Mouse (Mus musculus) heart, embryonic 12.5 days (tissue): ENCODE data around the gene Focad. TPM values are rescaled to one million over a fixed set of nuclear protein-coding genes. Genes with fewer than 3 reads are reported as not detected.

Source experiments
- ATAC-seq: fragments of 200-750 bp; cut with Nextera tagmentation; 2 replicates; pipeline ENCODE4 v1.8.0; 2017; ENCODE audit warnings: moderate TSS enrichment, moderate library complexity; ENCODE audit not compliant: insufficient number of reproducible peaks, low FRiP score
- H3K27ac ChIP-seq: fragments of 300-500 bp; sonication (generic); 2 replicates; pipeline ENCODE4 v1.5.1; 2016; ENCODE audit warnings: mild to moderate bottlenecking, moderate library complexity; ENCODE audit not compliant: poor library complexity, severe bottlenecking
- H3K27me3 ChIP-seq: fragments of 300-500 bp; sonication (generic); replicated peaks from 2 replicates; pipeline ENCODE4 v1.6.1; 2016; ENCODE audit warnings: mild to moderate bottlenecking, moderate library complexity
- H3K36me3 ChIP-seq: fragments of 300-500 bp; sonication (generic); 2 replicates; pipeline ENCODE4 v1.6.1; 2016; ENCODE audit warnings: mild to moderate bottlenecking, moderate library complexity
- H3K4me1 ChIP-seq: fragments of 300-500 bp; sonication (generic); replicated peaks from 2 replicates; pipeline ENCODE4 v1.6.1; 2016; ENCODE audit warnings: mild to moderate bottlenecking
- H3K4me2 ChIP-seq: fragments of 300-500 bp; sonication (generic); 2 replicates; pipeline ENCODE4 v1.6.1; 2016; ENCODE audit warnings: mild to moderate bottlenecking, moderate library complexity
- H3K4me3 ChIP-seq: fragments of 300-500 bp; sonication (generic); 2 replicates; pipeline ENCODE4 v1.5.1; 2016; ENCODE audit warnings: mild to moderate bottlenecking
- H3K9ac ChIP-seq: fragments of 300-500 bp; sonication (generic); 2 replicates; pipeline ENCODE4 v1.6.1; 2016; ENCODE audit warnings: mild to moderate bottlenecking, moderate library complexity
- H3K9me3 ChIP-seq: fragments of 300-500 bp; sonication (generic); replicated peaks from 2 replicates; pipeline ENCODE4 v1.6.1; 2016; ENCODE audit warnings: mild to moderate bottlenecking, moderate library complexity
- WGBS: fragments of 180-500 bp; shearing (Covaris S2); methylation state at CpG from one replicate; pipeline ENCODE4 v1.1.7; 2016; 5-methylcytosine and 5-hydroxymethylcytosine counted together
- polyA plus RNA-seq: library from polyadenylated mRNA; unstranded; fragments of >200 nt; fragmentation: Nextera tagmentation; extraction: Ambion mirVana; gene quantifications from 2 replicates; pipeline ENCODE4 v1.2.1, GENCODE M21; 2016

Gene Focad
- polyA plus RNA-seq, 1 experiment from 2014 or later: 11.2 TPM

- Histone ChIP-seq H3K9me3 (no peaks in the 10 kb centered on the region), H3K4me3 (no peak overlapping the region), H3K4me2 (no peak overlapping the region), H3K27me3 (no peaks in the 10 kb centered on the region), H3K4me1 (peaks cover 7% of the 10 kb centered on the region), H3K36me3 (no peaks in the 10 kb centered on the region), H3K9ac (no peak overlapping the region), H3K27ac (no peak overlapping the region)
- WGBS: 42% methylated on average over 3 of the region's 3 CpGs
- ATAC-seq: no peak
These were observed 61.2 kb downstream of the Focad start for GRCm38 (mm10) chr4:88155490-88156160.

DNA sequence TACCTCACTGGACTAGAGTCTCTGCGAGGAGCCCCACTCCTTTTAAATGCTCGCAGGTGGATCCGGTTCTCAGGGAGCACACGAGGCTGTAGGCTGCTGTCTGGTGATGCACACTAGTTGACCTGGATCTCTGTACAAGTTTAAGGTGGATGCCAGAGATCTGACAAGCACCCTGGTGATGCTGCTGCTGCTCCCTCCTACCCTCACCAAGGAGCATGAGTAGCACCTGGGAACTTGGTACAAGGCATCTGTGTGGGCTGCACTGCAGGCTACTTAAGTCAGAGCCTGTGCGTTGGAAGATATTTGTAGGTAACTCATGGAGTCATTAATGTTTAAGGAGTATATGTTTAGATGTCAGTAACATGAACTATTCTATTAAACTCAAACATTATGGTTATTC is 62.5 kb downstream of the Focad start:
- H3K4me2 ChIP-seq: no peak overlapping the region
- H3K9ac ChIP-seq: no peak overlapping the region
- no peaks in the 10 kb centered on the region for H3K36me3 ChIP-seq
- no peak overlapping the region for H3K27ac ChIP-seq
- H3K4me1 ChIP-seq: peaks cover 7% of the 10 kb centered on the region
- no peak for ATAC-seq
- H3K9me3 ChIP-seq: no peaks in the 10 kb centered on the region
- no peaks in the 10 kb centered on the region for H3K27me3 ChIP-seq
- 88% methylated on average over 5 of the region's 5 CpGs for WGBS
- H3K4me3 ChIP-seq: no peak overlapping the region

DNA sequence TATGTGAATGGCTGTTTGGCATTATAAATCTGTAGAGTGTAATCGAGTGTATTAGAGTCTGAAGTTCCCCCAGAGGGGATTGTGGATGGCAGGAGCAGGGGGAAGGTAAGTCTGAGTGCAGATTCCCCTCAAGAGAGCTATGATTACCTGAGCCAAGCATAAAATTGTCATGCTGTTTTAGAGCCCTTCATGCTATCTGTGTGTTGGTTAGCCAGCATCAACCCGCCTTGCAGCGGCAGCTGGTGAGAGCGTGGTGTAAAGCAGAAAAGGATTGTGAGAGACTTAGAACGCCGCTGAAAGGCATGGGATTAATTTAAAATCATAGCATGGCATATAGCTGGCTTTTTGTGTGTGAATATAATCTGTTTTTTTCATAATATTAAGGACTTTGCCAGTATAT is 63.2 kb downstream of the Focad start:
- Histone ChIP-seq H3K9ac (no peak overlapping the region), H3K27ac (no peak overlapping the region), H3K4me2 (no peak overlapping the region), H3K4me1 (peaks cover 7% of the 10 kb centered on the region), H3K4me3 (no peak overlapping the region), H3K27me3 (no peaks in the 10 kb centered on the region), H3K36me3 (no peaks in the 10 kb centered on the region), H3K9me3 (no peaks in the 10 kb centered on the region)
- no peak for ATAC-seq
- WGBS: 85% methylated on average over 6 of the region's 6 CpGs

DNA sequence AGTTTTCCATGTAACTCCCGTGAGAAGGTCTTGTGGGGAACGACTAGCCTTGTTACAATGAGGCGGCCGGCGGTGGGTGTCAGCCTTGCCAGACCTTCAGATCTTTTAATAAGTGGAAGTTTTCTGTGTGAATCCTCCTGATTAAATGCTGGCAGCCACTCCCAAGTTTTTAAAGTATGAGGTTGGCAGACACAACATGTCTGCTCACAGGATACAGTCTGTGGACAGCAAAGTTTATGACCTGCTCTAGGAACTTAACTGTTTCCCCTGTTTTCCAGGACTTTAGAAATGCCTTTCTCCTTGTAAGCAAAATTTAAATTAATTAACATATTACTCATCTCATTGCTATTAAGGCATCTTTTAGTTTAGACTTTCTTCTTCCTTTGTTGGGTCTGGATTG is 64.8 kb downstream of the Focad start:
- H3K27ac ChIP-seq: no peak overlapping the region
- no peak for ATAC-seq
- no peak overlapping the region for H3K9ac ChIP-seq
- no peaks in the 10 kb centered on the region for H3K27me3 ChIP-seq
- no peak overlapping the region for H3K4me3 ChIP-seq
- H3K9me3 ChIP-seq: no peaks in the 10 kb centered on the region
- H3K4me1 ChIP-seq: peaks cover 7% of the 10 kb centered on the region
- 92% methylated on average over 5 of the region's 5 CpGs for WGBS
- H3K36me3 ChIP-seq: no peaks in the 10 kb centered on the region
- H3K4me2 ChIP-seq: no peak overlapping the region

DNA sequence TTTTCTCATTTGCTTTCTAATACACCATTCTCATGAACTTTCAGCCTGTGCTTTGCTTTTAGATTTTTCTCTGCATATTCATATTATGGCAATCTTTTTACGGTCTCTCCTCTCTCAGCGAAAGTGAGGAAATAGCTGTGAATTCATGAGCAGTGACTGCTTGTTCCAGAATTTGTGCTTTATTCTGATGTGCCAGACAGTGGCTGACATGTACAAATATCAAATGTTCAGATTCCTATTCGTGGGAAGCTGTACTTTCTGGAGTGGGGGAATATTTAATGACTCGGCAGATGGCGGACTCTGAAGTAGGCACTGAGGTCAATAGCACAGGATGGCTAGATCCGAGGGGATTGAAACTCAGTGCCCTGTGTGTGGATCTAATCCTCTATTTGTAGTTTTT is 65.3 kb downstream of the Focad start:
- H3K9me3 ChIP-seq: no peaks in the 10 kb centered on the region
- ATAC-seq: no peak
- H3K36me3 ChIP-seq: no peaks in the 10 kb centered on the region
- H3K4me3 ChIP-seq: no peak overlapping the region
- WGBS: 79% methylated on average over 6 of the region's 6 CpGs
- H3K27me3 ChIP-seq: no peaks in the 10 kb centered on the region
- H3K27ac ChIP-seq: no peak overlapping the region
- peaks cover 7% of the 10 kb centered on the region for H3K4me1 ChIP-seq
- H3K9ac ChIP-seq: no peak overlapping the region
- H3K4me2 ChIP-seq: no peak overlapping the region

- Histone ChIP-seq H3K9ac (no peak overlapping the region), H3K9me3 (no peaks in the 10 kb centered on the region), H3K4me3 (no peak overlapping the region), H3K4me2 (no peak overlapping the region), H3K36me3 (no peaks in the 10 kb centered on the region), H3K27me3 (no peaks in the 10 kb centered on the region), H3K4me1 (peaks cover 6% of the 10 kb centered on the region), H3K27ac (no peak overlapping the region)
- WGBS: 87% methylated on average over 13 of the region's 13 CpGs
- no peak for ATAC-seq
These were observed 69.2 kb downstream of the Focad start for GRCm38 (mm10) chr4:88163511-88164247.

DNA sequence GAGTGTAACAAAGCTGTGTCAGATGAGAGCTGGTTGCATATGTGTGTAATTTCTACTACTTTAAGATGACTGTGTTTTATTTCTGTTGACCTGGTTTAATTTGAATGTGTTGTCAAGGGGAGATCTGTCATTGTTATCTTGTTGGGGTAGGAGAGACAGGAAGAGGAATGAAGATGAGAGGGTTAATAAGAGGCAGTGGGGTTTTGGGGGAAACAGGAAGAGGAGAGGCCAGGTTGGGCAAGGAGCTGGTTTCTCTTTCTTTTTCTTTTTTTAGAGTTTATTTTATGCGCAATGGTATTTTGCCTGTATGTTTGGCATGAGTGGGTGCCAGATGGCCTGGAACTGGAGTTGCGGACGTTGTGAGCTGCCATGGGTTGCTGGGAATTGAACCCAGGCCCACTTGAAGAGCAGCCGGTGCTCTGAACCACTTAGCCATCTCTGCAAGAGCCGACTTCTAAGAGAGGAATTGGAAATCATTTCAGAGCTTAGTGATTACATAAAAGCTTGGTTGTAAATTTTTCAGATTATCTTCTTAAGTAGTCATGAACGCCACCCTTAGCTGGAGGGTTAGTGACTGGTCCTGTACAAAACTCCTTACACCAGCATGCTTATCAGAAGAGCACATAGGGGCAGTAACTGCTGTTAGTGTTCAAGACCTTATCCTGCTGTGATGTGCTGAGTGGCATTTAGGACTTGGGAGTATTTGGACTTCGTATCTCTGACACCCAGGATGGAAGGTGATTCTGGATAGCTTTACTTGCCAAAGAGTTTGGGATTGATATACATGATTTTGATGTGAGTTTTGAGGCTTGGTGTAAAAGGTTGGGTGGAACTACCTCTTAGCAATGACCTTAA is 72.8 kb downstream of the Focad start:
- Histone ChIP-seq H3K27ac (no peak overlapping the region), H3K4me1 (peaks cover 17% of the 10 kb centered on the region), H3K4me3 (no peak overlapping the region), H3K4me2 (no peak overlapping the region), H3K36me3 (no peaks in the 10 kb centered on the region), H3K9ac (no peak overlapping the region), H3K27me3 (no peaks in the 10 kb centered on the region), H3K9me3 (no peaks in the 10 kb centered on the region)
- WGBS: 58% methylated on average over 7 of the region's 7 CpGs
- no peak for ATAC-seq

DNA sequence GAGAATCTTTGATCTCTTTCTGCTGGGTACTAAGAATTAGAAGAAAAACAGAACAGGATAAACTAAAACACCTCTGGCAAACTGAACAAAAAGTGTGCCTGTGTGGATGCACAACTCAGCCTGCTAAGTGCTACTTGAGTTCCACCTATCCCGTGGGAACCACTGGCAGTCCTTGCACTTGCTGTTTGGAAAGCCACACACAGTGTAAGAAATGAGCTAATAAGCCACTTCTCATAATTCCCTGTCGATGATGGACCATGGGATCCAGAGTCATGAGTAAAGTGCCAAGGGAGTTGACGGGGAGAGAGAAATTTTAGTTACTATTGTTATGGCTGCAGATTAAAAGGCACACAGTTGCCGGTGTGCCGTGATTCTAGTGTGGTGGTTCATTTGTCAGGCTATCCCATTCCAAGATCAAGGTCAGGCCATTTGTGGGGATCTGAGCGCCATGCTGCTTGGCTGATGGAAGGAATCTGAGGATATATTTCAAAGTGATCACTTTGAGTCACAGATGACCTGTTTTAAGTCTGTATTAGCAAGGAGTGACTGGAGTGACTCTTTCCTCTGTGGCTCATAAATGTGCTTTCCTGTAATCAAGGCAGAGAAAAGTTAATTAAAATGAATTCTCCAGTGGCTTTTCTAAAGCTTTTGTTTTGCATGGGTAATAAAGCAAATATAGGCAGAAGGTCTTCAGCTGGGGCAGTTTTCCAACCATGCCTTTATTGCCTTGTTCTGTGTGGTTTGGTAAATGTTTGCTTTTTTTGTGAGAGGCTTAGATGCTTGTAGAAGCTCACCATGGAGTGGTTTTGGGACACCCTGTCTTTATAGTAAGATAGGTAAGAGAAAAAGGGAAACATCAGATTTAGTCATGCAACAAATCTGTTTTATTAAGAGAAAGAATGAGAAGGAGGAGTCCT is 80.9 kb downstream of the Focad start:
- no peaks in the 10 kb centered on the region for H3K36me3 ChIP-seq
- 87% methylated on average over 6 of the region's 6 CpGs for WGBS
- no peak overlapping the region for H3K4me2 ChIP-seq
- H3K27me3 ChIP-seq: no peaks in the 10 kb centered on the region
- H3K27ac ChIP-seq: no peak overlapping the region
- H3K9ac ChIP-seq: no peak overlapping the region
- H3K9me3 ChIP-seq: no peaks in the 10 kb centered on the region
- no peaks in the 10 kb centered on the region; the same call in 1 of the 2 replicates for H3K4me1 ChIP-seq
- ATAC-seq: no peak
- no peak overlapping the region for H3K4me3 ChIP-seq

DNA sequence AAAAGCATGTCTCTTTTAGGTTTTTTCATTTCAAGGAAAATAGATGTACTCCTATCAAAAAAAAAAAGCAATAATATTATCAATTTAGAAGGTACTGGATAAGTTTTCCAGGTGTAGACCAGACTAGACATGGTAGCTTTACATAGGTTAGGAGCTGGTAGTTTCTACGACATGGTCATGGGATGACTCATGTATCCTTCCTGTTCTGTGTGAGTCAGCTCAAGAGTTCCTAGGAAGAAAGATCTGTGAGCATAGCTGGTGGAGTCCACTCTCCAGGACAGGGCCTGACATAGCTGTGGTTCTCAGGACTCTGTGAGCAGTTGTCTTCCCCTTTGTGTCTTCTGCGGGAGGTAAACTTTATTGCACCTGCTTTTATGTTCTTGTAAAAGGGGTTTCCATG is 84.9 kb downstream of the Focad start:
- ATAC-seq: no peak
- Histone ChIP-seq H3K9ac (no peak overlapping the region), H3K4me3 (no peak overlapping the region), H3K9me3 (no peaks in the 10 kb centered on the region), H3K4me2 (no peak overlapping the region), H3K27ac (no peak overlapping the region), H3K27me3 (no peaks in the 10 kb centered on the region), H3K4me1 (no peaks in the 10 kb centered on the region), H3K36me3 (peaks cover 3% of the 10 kb centered on the region; the same call in 1 of the 2 replicates)
- WGBS: 81% methylated on average over 2 of the region's 2 CpGs

DNA sequence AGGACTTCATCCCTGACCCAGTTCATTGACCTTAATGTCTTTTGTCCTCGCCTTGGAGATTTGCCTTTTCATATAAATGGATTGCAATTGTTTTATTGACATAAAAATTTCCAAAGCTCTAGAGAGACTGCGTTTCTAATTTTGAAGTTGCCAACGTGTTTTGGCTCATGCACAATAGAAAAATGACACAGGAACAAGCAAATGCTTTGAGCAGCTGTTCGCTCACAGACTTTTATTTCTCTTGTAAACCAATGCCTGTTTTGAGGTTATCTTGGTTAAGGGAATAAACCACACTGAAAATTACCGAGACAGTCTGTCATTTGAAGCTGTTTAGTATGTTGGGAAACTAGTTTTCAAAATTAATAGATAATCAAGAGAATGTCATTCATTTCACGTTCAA is 89.9 kb downstream of the Focad start:
- no peak overlapping the region for H3K4me3 ChIP-seq
- no peak overlapping the region for H3K4me2 ChIP-seq
- H3K4me1 ChIP-seq: peaks cover 7% of the 10 kb centered on the region
- no peak overlapping the region for H3K9ac ChIP-seq
- ATAC-seq: no peak
- peaks cover 3% of the 10 kb centered on the region; the same call in 1 of the 2 replicates for H3K36me3 ChIP-seq
- H3K27me3 ChIP-seq: no peaks in the 10 kb centered on the region
- no peak overlapping the region for H3K27ac ChIP-seq
- no peaks in the 10 kb centered on the region for H3K9me3 ChIP-seq
- 83% methylated on average over 6 of the region's 6 CpGs for WGBS
